Mouse (Mus musculus) kidney, adult 11 months (tissue): ENCODE measurements around the gene Zbtb38.
A peak's percentile ranks its signal among the peaks of the same experiment; 100 is the strongest.

Experiments
- DNase-seq: peaks from one replicate; pipeline ENCODE4 v3.0.0; 2022

Zbtb38 gene

DNA sequence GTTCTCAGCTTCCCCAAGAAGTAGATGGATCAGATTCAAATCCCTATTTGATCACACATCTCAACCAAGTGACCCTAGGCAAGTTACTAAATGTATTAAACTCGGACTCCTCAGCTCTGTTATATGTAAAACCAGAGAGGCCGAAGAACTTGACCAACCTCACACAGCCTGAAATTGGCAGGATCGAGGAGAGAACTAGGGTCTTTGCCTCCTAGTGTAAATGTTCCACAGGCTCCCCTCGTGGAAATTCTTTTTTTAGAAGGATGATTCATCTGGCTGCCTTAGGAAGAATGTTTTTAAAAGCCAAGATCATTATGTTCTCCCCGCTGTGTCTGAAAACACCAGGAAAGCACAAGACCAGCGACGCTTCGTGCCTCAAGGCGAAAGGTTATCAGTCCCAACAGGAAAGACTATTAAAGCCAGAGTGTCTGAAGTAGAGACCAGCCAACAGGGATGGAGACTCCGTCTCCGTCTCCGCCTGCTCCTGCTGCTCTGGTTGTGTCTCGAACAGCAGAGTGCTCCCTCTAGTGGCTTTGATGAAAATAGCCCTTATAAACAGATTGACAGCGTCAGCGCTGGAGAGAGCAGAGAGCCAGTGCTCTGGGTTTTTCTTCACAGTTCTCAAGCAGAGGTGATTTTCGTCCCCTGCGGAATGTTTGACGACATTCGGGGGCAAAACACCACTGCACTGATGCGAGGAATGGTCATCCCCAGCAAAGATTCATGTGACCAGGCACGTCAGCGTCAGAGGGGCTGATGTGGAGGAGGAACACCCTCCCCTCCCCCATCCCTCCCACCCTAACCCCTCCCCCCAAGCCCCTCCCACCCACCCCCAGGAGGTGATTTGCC is 6.3 kb upstream of the Zbtb38 start:
- DNase-seq, result peak; percentile 83

DNA sequence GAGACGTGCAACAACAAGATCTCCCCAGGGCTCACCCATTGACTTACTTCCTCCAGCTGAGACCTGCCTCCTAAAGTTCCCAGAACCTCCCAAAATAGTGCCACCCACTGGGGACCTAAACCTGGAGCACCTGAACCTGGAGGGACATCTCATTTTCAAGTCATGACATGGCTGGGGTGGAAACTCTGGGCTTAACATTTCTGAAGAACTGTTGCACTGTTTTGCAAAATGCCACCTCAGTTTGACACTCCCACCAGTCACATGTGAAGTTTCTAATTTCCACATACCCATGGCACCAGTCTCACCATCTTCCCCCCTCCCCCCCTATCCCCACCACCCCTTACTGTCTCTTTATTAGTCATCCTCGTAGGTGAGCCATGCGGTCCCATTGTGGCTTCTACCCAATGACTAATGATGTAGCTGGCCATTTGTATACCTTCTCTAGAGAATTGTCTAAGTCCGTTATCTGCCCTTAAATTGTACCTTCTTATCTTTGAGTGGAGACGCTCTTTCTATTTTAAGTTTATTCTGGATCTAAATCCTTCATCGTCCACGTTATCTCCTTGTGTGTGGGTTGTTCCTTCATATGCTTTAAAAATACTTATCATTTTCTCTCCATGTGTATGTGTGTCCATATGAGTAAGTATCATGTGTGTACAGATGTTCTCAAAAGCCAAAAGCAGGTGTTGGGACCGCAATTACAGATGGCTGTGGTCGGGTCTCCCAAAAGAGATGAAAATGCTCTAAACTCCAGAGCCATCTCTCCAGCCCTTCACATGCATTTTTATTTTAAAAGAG is 4.2 kb upstream of the Zbtb38 start:
- no peak for DNase-seq

DNA sequence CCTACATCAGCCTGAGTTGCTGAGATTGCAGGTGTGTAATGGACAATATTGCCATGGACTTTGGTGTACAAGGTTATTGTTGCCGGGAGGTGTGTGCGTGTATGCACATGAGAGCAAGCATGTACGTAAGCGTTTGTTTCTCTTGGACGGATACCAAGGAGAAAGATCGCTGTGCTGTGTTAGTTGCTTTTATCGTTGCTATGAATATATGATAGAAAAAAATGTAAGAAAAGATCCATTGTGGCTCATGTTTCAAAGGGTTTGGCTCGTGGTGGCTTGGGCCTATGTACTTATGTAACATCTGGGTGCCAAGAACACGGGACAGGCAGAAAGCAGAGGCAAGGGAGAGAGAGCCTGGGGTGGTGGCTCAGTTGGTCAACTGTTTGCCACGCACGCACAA is 3.1 kb upstream of the Zbtb38 start:
- DNase-seq, result no peak

DNA sequence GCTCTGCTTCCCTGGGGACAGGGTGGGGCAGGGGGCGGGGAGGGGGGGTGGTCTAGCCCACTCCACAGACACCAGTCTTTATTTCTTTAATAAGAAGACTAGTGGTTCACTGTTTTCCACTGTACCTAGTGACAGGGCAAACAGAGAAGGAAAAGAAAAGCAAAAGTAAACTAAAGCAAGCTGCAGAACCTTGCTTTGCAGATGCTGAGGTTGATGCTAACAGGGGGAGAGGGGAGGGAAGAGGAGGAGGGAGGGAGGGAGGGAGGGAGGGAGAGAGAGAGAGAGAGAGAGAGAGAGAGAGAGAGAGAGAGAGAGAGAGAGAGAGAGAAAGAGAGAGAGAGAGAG is 2.0 kb upstream of the Zbtb38 start:
- no peak for DNase-seq

DNA sequence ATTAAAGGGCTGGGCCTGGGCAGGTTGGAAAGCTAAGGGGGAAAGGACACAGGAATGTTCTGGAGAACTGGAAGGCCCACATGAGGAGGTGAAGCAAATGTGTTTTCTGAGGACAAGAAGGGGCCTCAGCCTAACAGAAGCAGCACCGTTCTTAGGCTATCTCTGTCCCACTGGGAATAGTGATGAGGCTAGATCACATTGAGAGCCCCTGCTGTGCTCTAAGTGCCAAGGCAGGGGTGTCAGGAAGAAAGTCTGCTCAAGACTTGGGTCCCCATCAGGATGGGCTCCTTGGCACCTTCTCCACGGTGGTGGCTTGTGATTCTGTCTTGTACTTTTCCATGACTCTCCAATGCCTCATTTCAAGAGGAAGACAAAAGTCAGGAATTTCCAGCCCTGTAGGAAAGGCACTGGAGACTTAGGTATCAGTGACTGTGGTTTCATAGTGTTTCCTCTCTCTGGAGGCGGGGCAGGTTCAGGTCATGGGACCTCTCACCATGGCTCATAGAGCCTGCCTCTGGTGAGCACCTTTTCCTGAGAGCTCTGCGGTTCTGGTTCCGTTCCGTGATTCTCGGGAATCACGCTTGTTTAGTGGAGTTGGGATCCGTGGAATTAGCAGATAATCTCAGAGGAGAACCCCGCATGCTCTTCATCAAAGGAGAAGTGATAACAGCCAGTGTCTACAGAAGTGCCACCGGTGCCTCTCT is 1.4 kb upstream of the Zbtb38 start:
- DNase-seq, result no peak

DNA sequence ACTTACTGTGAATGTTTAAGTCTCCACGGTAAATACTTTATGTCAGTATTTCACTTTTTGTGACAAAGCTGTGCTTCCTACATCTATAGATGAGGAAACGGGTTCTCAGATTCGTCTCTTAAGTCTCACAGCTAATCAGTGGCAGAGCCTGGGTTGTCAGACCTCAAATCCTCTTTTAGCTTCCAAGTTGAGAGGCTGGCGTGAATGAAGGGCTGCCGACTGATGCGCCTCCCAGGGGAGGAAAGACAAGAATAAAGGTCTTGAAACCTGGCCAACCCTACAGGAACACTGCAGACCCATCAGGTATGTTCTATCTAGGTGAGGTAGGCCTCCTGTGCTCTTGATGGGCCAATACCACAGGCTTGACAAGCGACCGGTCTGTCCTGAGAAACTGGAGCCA is 761 bp upstream of the Zbtb38 start:
- no peak for DNase-seq

DNA sequence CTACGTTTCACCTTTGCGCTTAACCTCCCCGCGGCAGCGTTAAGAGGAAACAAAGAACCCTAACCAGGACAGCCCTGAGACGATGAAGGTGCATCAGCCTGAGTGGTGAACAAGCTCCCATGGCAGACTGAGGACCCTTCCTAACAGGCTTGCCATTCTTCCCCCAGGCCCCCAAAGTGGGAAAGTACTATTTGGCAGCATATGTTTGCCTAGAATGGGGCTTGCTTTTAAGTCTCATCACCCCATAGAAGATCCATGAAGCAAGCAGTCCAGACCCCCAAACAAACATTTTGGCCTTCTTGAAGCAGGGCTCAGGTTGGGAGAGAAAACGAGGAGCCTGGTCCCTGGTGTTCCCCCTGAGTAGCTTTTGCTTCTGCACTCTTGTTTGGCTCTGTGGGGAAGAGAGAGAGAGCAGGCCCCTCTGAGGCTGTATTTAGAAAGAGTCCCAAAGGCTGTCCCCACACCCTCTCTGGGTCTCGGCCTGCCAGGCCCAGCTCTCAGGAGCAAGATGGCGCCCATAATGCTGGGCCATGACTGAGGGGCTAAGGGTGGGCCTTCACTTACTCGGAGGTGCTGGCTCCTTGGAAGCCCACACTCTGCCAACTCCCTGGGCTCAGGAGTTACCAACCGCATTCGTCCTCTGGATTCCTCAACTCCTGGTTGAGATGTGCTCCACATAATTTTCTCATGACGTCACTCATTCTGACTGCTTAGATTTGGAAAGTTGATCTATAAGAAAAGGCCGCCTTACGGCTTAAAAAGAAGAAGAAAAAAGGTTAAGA is 619 bp downstream of the Zbtb38 start:
- DNase-seq, result no peak

DNA sequence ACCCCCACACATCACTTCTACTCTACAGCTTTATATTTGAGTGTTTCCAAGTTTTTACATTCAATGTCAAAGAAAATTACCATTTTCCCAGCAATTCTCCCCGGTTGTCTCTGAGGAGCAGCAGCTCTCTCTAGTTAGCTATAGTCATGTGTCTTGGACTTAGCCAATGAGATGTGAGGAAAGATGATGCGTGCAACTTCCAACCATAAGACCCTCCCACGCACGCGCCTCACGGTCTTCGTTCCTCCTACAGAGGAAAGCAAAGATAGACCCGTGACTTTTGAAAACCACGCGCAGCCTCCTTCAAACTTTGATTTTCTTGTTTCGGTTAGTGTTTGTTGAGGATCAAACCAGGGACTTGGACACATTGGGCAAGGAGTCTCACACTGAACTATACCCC is 2.0 kb downstream of the Zbtb38 start:
- no peak for DNase-seq

DNA sequence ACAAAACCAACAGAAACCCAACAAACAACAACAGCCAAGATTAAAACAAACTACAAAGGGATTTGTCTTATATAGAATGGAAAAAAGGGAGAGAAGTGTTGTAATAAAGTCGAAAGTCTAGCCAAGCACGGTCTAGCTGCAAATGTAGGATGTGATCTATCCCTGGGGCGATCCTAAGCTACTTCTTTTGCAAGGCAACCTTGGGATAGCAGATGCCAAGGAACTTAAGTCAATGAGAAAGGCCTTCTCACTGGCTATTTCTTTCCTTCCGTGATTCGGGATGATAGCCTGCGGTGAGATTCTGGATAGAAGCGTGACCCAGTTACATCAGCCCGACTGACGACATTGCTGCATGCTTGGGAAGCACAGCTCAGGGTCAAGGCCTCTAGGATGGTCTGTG is 6.1 kb downstream of the Zbtb38 start:
- no peak for DNase-seq

DNA sequence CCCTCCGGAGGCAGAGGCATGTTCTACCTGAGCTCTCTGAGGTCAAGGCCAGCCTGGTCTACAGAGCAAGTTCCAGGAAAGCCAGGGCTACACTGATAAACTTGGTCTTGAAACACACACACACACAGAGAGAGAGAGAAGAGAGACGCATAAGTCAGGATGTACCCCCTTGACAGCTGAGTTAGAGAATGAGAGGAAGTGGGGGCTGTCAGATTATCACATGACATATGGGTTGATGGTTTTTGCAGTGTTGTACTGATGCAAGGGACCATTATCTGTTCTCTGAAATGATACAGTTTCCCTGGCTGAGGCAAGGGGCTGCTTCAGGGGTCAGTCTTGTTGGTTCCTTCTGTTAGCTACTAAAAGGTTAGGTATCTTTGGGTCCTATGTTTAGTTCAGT is 7.7 kb downstream of the Zbtb38 start:
- DNase-seq, result no peak

DNA sequence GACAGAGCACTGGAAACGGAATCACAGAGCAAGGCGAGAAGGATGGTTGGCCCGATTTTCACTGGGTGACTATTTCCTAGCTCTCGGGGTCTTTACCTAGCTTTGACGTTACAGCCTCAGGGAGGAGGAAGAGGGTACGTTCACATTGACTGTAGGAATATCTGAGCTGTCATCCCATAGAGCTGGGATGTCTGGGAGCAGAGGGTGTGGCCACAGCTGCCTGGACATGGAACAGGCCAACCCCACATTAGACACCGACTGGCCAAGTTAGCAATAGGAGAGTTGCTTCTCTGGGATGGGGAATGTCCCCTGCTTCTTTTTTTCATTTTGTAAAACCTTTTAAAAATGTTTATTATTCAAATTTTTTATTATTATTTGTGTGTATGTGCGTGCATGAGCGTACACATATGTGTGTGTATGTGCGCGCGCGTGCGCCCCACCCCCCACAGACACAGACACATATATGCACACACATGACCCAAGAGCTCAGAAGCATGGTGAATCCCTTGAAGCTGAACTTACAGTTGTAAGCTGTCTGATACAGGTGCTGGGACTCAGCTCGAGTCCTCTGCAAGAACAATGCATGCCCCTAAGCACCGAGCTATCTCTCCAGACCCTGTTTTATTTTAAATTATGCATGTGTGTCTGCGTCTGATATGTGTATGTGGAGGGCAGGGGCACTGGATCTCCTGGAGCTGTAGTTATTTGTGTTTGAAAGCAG is 11.1 kb downstream of the Zbtb38 start:
- peak; percentile 1 for DNase-seq

DNA sequence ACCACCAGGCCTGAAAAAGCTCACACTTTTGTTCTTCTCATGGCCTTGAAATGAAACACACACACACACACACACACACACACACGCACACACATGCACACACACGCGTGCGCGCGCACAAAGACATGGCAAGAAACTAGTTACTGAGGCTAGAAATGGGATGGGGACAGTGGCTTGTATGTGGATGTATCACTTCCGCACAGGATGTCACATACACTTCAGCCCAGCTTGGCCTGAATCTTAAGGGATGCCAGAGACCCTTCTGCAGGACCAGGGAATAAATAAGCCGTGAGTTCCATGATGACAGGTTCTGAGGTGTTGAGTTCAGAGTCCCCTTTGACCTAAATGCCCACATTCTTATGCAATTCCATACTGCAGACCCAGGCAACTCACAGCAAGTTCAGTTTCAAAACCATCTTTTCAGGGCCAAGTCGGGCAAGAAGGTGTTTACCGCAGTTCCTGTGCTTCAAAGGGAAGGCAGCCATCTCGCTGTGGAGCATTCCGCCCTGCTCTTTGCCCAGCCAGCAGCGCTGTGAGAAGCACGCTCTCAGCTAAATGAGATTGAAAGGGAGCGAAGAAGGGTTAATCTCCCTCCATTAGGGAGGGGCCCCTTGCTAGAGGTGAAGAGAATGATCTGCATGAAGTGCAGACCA is 11.8 kb downstream of the Zbtb38 start:
- no peak for DNase-seq

DNA sequence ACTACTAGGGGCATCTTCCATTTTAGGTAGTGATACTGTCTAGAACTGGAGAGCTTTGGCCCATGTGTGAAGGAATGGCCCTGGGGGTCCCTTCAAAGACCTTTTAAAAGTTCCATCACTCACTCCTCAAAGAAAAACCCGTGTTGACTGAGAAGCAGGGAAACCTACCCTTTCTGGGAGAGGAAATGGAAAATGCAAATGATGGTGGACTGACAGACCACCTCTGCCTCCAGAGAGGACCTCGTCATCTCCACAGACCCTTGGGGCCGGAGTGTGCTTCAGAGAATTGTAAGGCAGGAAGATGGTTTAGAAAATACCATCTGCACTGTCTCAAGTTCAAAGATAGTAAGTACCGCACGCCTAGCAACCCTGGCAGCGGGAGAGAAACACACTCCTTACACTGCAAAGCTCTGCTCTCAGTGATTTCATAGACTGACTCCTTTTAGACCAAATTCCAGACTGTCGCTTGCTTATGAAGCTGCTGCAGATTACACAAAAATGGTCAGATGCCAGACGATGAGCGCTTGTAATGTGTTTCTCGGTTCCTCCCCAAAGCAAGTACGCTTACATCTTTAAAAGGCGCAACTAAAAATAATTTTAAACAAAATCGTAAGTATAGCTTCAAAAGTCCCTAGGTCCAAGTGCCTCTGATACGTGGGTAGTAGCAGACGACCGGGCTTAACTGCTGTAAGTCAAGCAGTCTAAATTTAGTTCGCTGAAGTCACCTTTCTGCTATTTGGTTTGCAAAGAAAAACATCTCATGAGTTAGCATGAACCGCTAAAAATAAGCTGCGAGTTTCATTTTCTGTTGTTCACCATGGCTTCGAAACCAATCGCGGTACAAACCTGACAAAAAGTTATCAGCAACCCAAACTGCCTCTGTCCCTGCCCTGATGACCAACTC is 12.6 kb downstream of the Zbtb38 start:
- DNase-seq, result no peak

DNA sequence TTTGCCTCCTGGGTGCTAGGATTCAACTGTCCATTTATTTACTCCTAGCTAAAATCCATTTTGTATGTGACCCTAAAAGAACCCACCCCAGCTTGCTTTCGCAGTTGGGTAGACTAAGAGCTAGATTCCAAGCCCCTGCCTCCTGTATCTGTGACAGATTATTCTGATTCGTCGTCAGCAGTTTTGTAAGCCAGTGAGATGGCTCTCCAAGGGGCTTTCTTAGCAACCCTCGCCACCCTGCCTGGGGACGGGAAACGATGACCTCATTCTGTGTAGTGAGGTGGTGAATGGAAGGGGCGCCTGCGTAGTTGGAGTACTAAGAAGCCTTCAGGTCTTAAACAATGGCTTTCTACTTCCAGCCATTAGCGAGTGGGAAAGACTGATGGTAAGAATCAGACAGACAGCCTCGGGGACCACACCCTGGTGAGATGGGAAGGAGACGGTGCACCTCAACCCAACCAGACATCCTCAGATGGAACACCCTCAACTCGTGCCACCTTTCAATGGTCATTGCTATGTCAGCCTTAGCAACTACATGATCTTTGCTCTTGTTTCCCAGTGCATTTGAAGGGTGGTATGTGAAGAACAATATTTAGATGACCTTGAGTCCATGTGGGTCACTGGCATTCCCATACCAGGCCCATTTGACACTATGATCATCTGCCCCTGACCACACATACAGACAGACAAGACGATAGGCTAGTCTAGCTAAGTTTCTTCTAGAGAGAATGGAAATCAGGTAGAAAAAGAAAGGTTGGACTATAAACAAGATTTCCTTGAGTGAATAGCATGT is 13.9 kb downstream of the Zbtb38 start:
- no peak for DNase-seq

DNA sequence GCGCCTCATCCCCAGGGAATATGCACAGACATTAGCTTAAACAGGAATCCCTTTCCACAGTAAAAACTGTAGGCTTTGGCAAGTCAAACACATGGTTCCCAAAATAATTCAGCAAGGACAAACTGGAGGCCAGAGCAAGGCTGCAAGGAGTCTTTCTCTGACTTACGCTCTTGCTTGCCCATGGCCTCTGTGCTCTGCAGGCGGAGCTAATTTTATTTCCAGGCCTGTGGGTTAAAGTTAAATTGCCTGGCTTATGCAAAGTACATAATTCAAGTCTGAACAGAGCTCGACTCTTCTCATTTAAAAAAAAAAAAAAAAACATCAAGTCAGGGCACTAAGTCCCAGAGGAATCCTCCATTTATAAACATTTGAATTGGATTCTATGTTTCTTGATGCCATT is 16.7 kb downstream of the Zbtb38 start:
- DNase-seq, result no peak

DNA sequence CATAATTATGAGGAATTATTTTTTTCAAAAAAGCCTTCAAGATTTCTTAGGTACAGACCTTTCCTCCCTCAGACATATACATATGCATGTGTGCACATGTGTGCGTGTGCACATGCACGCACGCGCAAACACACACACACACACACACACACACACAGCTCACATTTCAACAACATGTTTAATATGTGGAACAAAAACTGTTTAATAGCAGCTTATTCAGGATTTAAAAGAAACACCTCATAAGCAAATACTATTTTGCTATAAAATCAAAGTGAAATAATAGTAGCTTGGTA is 19.3 kb downstream of the Zbtb38 start:
- DNase-seq, result no peak

DNA sequence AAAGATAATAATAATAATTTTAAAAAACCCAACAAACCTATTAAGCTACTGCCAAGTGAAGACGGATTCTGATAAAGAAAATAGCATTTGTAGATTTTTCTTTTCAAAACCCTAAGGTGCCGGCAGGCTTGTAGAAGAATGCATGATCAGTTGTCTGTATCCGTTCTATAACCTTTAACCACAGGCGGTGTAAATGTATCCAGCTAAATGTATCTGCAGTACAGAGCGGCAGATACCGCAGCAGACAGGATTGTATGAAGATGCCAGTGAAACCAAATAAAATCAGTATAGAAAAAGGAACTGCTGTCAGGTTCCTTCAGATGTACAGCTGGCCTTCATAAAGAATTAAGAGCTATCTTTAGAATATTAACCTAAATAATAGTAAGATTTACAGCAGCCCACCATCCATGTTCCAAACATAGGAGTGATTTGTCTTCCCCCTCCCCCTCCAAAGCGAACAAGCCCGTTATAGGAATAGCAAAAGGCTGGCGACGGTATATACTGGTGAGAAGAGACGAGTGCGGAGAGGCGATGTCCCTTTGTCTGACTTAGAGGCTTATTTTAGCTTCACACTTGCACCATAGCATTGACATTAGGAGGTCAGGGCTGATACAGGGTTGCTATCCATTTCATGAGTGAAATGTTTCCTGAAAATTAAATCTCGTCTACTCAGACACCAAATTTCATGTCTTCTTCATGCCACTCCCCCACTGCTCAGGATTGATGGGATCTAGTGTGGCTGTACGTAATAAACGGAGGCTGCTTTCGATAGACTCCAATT is 19.8 kb downstream of the Zbtb38 start:
- DNase-seq, result no peak

DNA sequence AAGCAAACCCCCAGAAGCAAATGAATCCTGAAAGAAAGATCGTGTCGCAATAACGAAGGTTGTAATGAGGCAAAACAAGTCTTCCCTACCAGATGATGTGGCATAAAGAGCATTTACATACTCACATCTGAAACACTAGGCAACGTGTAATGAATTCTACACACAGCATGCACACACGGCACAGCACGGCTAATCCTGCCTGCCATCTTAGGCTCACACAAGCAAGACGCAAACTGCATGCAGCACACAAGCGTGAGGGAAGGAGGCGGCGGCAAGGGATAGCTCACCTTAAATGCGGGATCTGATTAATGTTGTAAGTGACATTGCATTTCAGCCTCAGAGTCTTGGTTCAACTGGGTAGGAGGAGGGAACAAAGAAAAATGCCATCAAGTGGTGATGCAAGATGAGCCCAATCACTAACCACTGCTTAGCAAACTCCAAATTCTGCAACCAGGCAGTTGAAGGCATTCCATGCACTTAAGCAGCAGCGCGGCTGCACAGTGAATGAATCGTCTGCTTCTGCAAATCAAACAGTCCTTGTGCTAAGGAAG is 20.6 kb downstream of the Zbtb38 start:
- DNase-seq, result no peak
